Mouse (Mus musculus): ENCODE results near the gene Rexo5.

DNA sequence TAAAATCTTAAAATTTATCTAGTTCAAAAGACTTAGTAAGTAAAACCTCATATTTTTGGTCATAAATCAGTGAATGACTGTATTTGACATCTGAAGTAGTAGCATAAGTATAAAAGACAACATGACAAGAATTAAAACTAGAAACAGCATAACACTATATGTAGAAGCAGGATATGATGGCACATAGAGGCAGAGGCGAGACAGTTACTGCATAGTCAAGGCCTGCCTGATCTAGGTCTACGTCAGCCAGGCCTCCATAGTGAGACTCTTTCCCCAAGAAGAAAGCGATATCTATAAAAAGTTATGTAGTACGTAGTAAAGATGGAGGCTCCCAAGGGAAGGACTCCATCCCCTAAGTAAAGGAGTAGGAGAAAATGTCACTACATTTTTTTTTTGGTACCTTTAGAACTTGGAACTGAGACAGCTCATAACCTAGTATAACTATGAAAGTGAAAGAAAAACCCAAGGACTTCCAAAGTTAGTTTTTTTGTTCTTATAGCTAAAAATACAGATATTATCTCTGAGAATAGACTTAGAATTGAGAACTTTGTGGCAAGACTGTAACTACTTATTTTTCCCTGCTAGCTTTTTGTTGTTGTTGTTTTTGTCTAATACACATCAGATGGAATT is 48.1 kb downstream of the Rexo5 start:
- TF ChIP-seq CTCF (conservative IDR thresholded peaks at IDR 0.05; ENCODE audit: insufficient read depth, insufficient read length, low read depth, low read length), result no peak
- TF ChIP-seq POLR2A (IDR thresholded peaks at IDR 0.05; ENCODE audit: low read depth, low read length), result no peak

All from kidney, adult 2 months (tissue).